Mouse (Mus musculus) embryonic fibroblast, embryonic 13.5 days (primary cell): Measurements from ENCODE around the gene Gsap.

Source experiments
- CTCF ChIP-seq: IDR thresholded peaks from 2 replicates; pipeline ENCODE4 v1.5.1; 2011; ENCODE audit warnings: mild to moderate bottlenecking, control low read depth, low read length, moderate library complexity, borderline replicate concordance; ENCODE audit not compliant: insufficient read depth
- POLR2A ChIP-seq: IDR thresholded peaks from 2 replicates; pipeline ENCODE4 v1.6.1; 2011; ENCODE audit warnings: low read depth, mild to moderate bottlenecking, control low read depth, low read length, moderate library complexity

DNA sequence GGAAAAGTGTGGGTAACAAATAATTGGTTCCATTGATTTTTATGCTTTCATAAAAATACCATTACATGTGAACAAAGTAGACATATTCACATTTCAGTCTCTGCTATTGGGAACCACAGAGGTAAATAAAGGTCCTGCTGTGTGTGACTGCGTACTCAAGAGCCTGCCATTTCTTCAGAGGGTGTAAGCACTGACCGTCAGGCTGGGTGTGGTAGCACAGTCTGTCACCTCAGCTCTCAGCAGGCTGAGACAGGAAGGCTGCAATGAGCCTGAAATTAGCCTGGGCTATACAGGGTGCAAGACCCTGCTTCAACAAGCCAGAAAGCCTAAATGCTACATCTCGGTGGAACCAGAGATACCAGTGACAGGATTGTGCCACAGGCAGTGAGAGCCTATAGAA, 114.0 kb downstream of the Gsap start:
- TF ChIP-seq CTCF (no peak), POLR2A (no peak)
